Mouse (Mus musculus): ENCODE measurements around the gene Hlcs. TPM values are rescaled to one million over a fixed set of nuclear protein-coding genes. Genes with fewer than 3 reads are reported as not detected.

Hlcs gene
- total RNA-seq, 2 experiments from 2014 or later: 1.3 to 5.1 TPM

- no peak for ATAC-seq (replicated peaks; ENCODE audit: low FRiP score, poor library complexity, severe bottlenecking)
These were observed 136.1 kb downstream of the Hlcs start for GRCm38 (mm10) chr16:94176997-94177857.

GRCm38 (mm10) chr16:94175366-94175986 is 137.9 kb downstream of the Hlcs start:
- no peak for ATAC-seq (replicated peaks; ENCODE audit: low FRiP score, poor library complexity, severe bottlenecking)

GRCm38 (mm10) chr16:94173361-94173760 is 140.0 kb downstream of the Hlcs start:
- ATAC-seq (replicated peaks; ENCODE audit: low FRiP score, poor library complexity, severe bottlenecking): no peak

GRCm38 (mm10) chr16:94170218-94170617 is 143.2 kb downstream of the Hlcs start:
- no peak for ATAC-seq (replicated peaks; ENCODE audit: low FRiP score, poor library complexity, severe bottlenecking)

- ATAC-seq (replicated peaks; ENCODE audit: low FRiP score, poor library complexity, severe bottlenecking): no peak
These were observed 144.5 kb downstream of the Hlcs start for GRCm38 (mm10) chr16:94168655-94169545.

GRCm38 (mm10) chr16:94164978-94165377 is 148.4 kb downstream of the Hlcs start:
- ATAC-seq (replicated peaks; ENCODE audit: low FRiP score, poor library complexity, severe bottlenecking): no peak

GRCm38 (mm10) chr16:94164236-94164635 is 149.1 kb downstream of the Hlcs start:
- ATAC-seq (replicated peaks; ENCODE audit: low FRiP score, poor library complexity, severe bottlenecking): no peak

- no peak for ATAC-seq (replicated peaks; ENCODE audit: low FRiP score, poor library complexity, severe bottlenecking)
These were observed 150.3 kb downstream of the Hlcs start for GRCm38 (mm10) chr16:94163051-94163450.

- ATAC-seq (replicated peaks; ENCODE audit: low FRiP score, poor library complexity, severe bottlenecking): no peak
These were observed 151.4 kb downstream of the Hlcs start for GRCm38 (mm10) chr16:94162000-94162399.

GRCm38 (mm10) chr16:94157819-94158218 is 155.6 kb downstream of the Hlcs start:
- ATAC-seq (replicated peaks; ENCODE audit: low FRiP score, poor library complexity, severe bottlenecking): no peak

- ATAC-seq (replicated peaks; ENCODE audit: low FRiP score, poor library complexity, severe bottlenecking): no peak
These were observed 158.2 kb downstream of the Hlcs start for GRCm38 (mm10) chr16:94155041-94155653.

- peak; percentile 90 for ATAC-seq (replicated peaks; ENCODE audit: low FRiP score, poor library complexity, severe bottlenecking)
These were observed 163.0 kb downstream of the Hlcs start for GRCm38 (mm10) chr16:94150125-94151103.

- no peak for ATAC-seq (replicated peaks; ENCODE audit: low FRiP score, poor library complexity, severe bottlenecking)
These were observed 165.2 kb downstream of the Hlcs start for GRCm38 (mm10) chr16:94148139-94148538.

GRCm38 (mm10) chr16:94143325-94143724 is 170.0 kb downstream of the Hlcs start:
- ATAC-seq (replicated peaks; ENCODE audit: low FRiP score, poor library complexity, severe bottlenecking): no peak

GRCm38 (mm10) chr16:94140746-94141145 is 172.6 kb downstream of the Hlcs start:
- no peak for ATAC-seq (replicated peaks; ENCODE audit: low FRiP score, poor library complexity, severe bottlenecking)

- no peak for ATAC-seq (replicated peaks; ENCODE audit: low FRiP score, poor library complexity, severe bottlenecking)
These were observed 179.2 kb downstream of the Hlcs start for GRCm38 (mm10) chr16:94134218-94134617.

GRCm38 (mm10) chr16:94128236-94128835 is 185.0 kb downstream of the Hlcs start:
- no peak for ATAC-seq (replicated peaks; ENCODE audit: low FRiP score, poor library complexity, severe bottlenecking)

GRCm38 (mm10) chr16:94126200-94126599 is 187.2 kb downstream of the Hlcs start:
- no peak for ATAC-seq (replicated peaks; ENCODE audit: low FRiP score, poor library complexity, severe bottlenecking)

Measured in erythroid progenitor cell, adult 5-6 weeks (primary cell).